Mouse (Mus musculus) kidney, embryonic 15.5 days (tissue): ENCODE measurements around the gene Ppp1r14b. TPM values are rescaled to one million over a fixed set of nuclear protein-coding genes. Genes with fewer than 3 reads are reported as not detected.
A peak's percentile ranks its signal among the peaks of the same experiment; 100 is the strongest.
"Not testable (repeated sequence)": the region's sequence is repeated elsewhere in the genome, so short reads cannot be mapped to it uniquely, and the experiment has no call there.

Source experiments
- ATAC-seq: fragments of 200-750 bp; cut with Nextera tagmentation; replicated peaks from 2 replicates; pipeline ENCODE4 v1.8.0; 2017; ENCODE audit warnings: moderate TSS enrichment; ENCODE audit not compliant: low FRiP score
- H3K27ac ChIP-seq: fragments of 300-500 bp; sonication (generic); 2 replicates; pipeline ENCODE4 v1.5.1; 2015; ENCODE audit warnings: mild to moderate bottlenecking, inconsistent platforms
- H3K27me3 ChIP-seq: fragments of 300-500 bp; sonication (generic); 2 replicates; pipeline ENCODE4 v1.6.1; 2015; ENCODE audit warnings: inconsistent platforms
- H3K36me3 ChIP-seq: fragments of 300-500 bp; sonication (generic); 2 replicates; pipeline ENCODE4 v1.6.1; 2015; ENCODE audit warnings: inconsistent platforms
- H3K4me1 ChIP-seq: fragments of 300-500 bp; sonication (generic); 2 replicates; pipeline ENCODE4 v1.6.1; 2015; ENCODE audit warnings: inconsistent platforms
- H3K4me2 ChIP-seq: fragments of 300-500 bp; sonication (generic); 2 replicates; pipeline ENCODE4 v1.6.1; 2015; ENCODE audit warnings: moderate library complexity, mild to moderate bottlenecking, inconsistent platforms
- H3K4me3 ChIP-seq: fragments of 300-500 bp; sonication (generic); replicated peaks from 2 replicates; pipeline ENCODE4 v1.5.1; 2015; ENCODE audit warnings: mild to moderate bottlenecking, inconsistent platforms
- H3K9ac ChIP-seq: fragments of 300-500 bp; sonication (generic); 2 replicates; pipeline ENCODE4 v1.6.1; 2015; ENCODE audit warnings: mild to moderate bottlenecking, inconsistent platforms
- H3K9me3 ChIP-seq: fragments of 300-500 bp; sonication (generic); replicated peaks from 2 replicates; pipeline ENCODE4 v1.6.1; 2016; ENCODE audit warnings: inconsistent platforms
- WGBS: fragments of 180-500 bp; shearing (Covaris S2); methylation state at CpG from one replicate; pipeline ENCODE4 v1.1.7; 2015; ENCODE audit warnings: mixed read lengths; 5-methylcytosine and 5-hydroxymethylcytosine counted together
- polyA plus RNA-seq: library from polyadenylated mRNA; unstranded; fragments of >200 nt; fragmentation: Nextera tagmentation; extraction: Ambion mirVana; gene quantifications from 2 replicates; pipeline ENCODE4 v1.2.1, GENCODE M21; 2015

Gene Ppp1r14b
- polyA plus RNA-seq, 1 experiment from 2014 or later, result 139 TPM

GRCm38 (mm10) chr19:6980381-6981093 is 5.8 kb downstream of the Ppp1r14b start, which contains the start of gene Fkbp2:
TSS of gene Fkbp2 (minus strand) at chr19:6980501.
- Histone ChIP-seq H3K4me3 (peak within 1 kb of the TSS; percentile 83), H3K9ac (peak within 1 kb of the TSS; percentile 95), H3K27me3 (no peaks in the 10 kb centered on the region), H3K27ac (peak within 1 kb of the TSS; percentile 97), H3K4me1 (peaks cover 46% of the 10 kb centered on the region), H3K36me3 (peaks cover 53% of the 10 kb centered on the region), H3K4me2 (peak within 1 kb of the TSS; percentile 84), H3K9me3 (no peaks in the 10 kb centered on the region)
- ATAC-seq, result peak; percentile 90
- WGBS, result under 1% methylated on average over 38 of the region's 38 CpGs

GRCm38 (mm10) chr19:6981465-6981864 is 6.7 kb downstream of the Ppp1r14b start:
- no peak for ATAC-seq
- 0 out of 2 replicates have a peak overlapping the region, but pooled peaks have one; percentile 97 for H3K27ac ChIP-seq
- H3K36me3 ChIP-seq, result peaks cover 54% of the 10 kb centered on the region
- peaks cover 47% of the 10 kb centered on the region for H3K4me1 ChIP-seq
- 91% methylated on average over 4 of the region's 4 CpGs for WGBS
- H3K4me3 ChIP-seq, result peak overlapping the region; percentile 83
- H3K4me2 ChIP-seq, result peak overlapping the region; percentile 84
- no peaks in the 10 kb centered on the region for H3K27me3 ChIP-seq
- no peaks in the 10 kb centered on the region for H3K9me3 ChIP-seq
- H3K9ac ChIP-seq, result no peak overlapping the region

GRCm38 (mm10) chr19:6983621-6984020 is 8.9 kb downstream of the Ppp1r14b start:
- Histone ChIP-seq H3K4me1 (peaks cover 39% of the 10 kb centered on the region), H3K27ac (no peak overlapping the region), H3K36me3 (peaks cover 38% of the 10 kb centered on the region), H3K9me3 (no peaks in the 10 kb centered on the region), H3K27me3 (no peaks in the 10 kb centered on the region), H3K4me2 (no peak overlapping the region), H3K4me3 (no peak overlapping the region), H3K9ac (no peak overlapping the region)
- ATAC-seq, result no peak
- WGBS, result 96% methylated on average over 5 of the region's 5 CpGs

- no peak overlapping the region for H3K27ac ChIP-seq
- no peak overlapping the region for H3K4me3 ChIP-seq
- H3K4me1 ChIP-seq, result peaks cover 33% of the 10 kb centered on the region
- ATAC-seq, result no peak
- 84% methylated on average over 19 of the region's 19 CpGs for WGBS
- H3K36me3 ChIP-seq, result peaks cover 39% of the 10 kb centered on the region
- H3K27me3 ChIP-seq, result no peaks in the 10 kb centered on the region
- H3K9ac ChIP-seq, result no peak overlapping the region
- no peak overlapping the region for H3K4me2 ChIP-seq
- no peaks in the 10 kb centered on the region for H3K9me3 ChIP-seq
These were observed 10.5 kb downstream of the Ppp1r14b start for GRCm38 (mm10) chr19:6985300-6985699.

GRCm38 (mm10) chr19:6985951-6986708 is 11.4 kb downstream of the Ppp1r14b start:
- ATAC-seq, result no peak
- H3K27ac ChIP-seq, result peak overlapping the region; percentile 90; the same call in 1 of the 2 replicates
- peak overlapping the region; percentile 92 for H3K4me2 ChIP-seq
- peaks cover 29% of the 10 kb centered on the region for H3K4me1 ChIP-seq
- no peaks in the 10 kb centered on the region for H3K9me3 ChIP-seq
- peaks cover 39% of the 10 kb centered on the region for H3K36me3 ChIP-seq
- H3K9ac ChIP-seq, result peak overlapping the region; percentile 91
- H3K4me3 ChIP-seq, result peak overlapping the region; percentile 82
- WGBS, result 77% methylated on average over 10 of the region's 10 CpGs
- H3K27me3 ChIP-seq, result no peaks in the 10 kb centered on the region

- under 1% methylated on average over 80 of the region's 85 CpGs for WGBS
- H3K36me3 ChIP-seq, result peaks cover 31% of the 10 kb centered on the region
These were observed 12.5 kb downstream of the Ppp1r14b start, which contains the start of gene Vegfb for GRCm38 (mm10) chr19:6987061-6987903. TSS of gene Vegfb (minus strand) at chr19:6987651.

GRCm38 (mm10) chr19:6987904-6988285 is 13.1 kb downstream of the Ppp1r14b start:
- peak overlapping the region; percentile 82 for H3K4me3 ChIP-seq
- no peaks in the 10 kb centered on the region for H3K9me3 ChIP-seq
- peak overlapping the region; percentile 92 for H3K4me2 ChIP-seq
- peak overlapping the region; percentile 91 for H3K9ac ChIP-seq
- H3K27ac ChIP-seq, result peak overlapping the region; percentile 90
- 2% methylated on average over 8 of the region's 8 CpGs for WGBS
- H3K4me1 ChIP-seq, result peaks cover 35% of the 10 kb centered on the region
- ATAC-seq, result no peak
- H3K36me3 ChIP-seq, result peaks cover 25% of the 10 kb centered on the region
- H3K27me3 ChIP-seq, result no peaks in the 10 kb centered on the region

More at GRCm38 (mm10) chr19:6987061-6987903, 12.5 kb downstream of the Ppp1r14b start, which contains the start of gene Vegfb:
- Histone ChIP-seq H3K9me3 (no peaks in the 10 kb centered on the region), H3K9ac (peak within 1 kb of the TSS; percentile 91), H3K4me1 (peaks cover 32% of the 10 kb centered on the region), H3K4me2 (peak within 1 kb of the TSS; percentile 92), H3K27me3 (no peaks in the 10 kb centered on the region), H3K4me3 (peak within 1 kb of the TSS; percentile 82), H3K27ac (peak within 1 kb of the TSS; percentile 90)
- peak; percentile 53 for ATAC-seq

- Histone ChIP-seq H3K27me3 (no peaks in the 10 kb centered on the region), H3K9me3 (no peaks in the 10 kb centered on the region), H3K4me1 (peaks cover 46% of the 10 kb centered on the region), H3K36me3 (peaks cover 14% of the 10 kb centered on the region), H3K4me3 (no peak overlapping the region), H3K9ac (no peak overlapping the region), H3K27ac (no peak overlapping the region), H3K4me2 (no peak overlapping the region)
- no peak for ATAC-seq
- 92% methylated on average over 8 of the region's 8 CpGs for WGBS
These were observed 14.5 kb downstream of the Ppp1r14b start for GRCm38 (mm10) chr19:6989251-6989650.

- no peak for ATAC-seq
- 84% methylated on average over 6 of the region's 6 CpGs for WGBS
- H3K4me2 ChIP-seq, result no peak overlapping the region
- peaks cover 58% of the 10 kb centered on the region for H3K4me1 ChIP-seq
- no peaks in the 10 kb centered on the region for H3K9me3 ChIP-seq
- H3K27ac ChIP-seq, result no peak overlapping the region
- no peak overlapping the region for H3K4me3 ChIP-seq
- H3K9ac ChIP-seq, result no peak overlapping the region
- H3K27me3 ChIP-seq, result no peaks in the 10 kb centered on the region
- peaks cover 3% of the 10 kb centered on the region; the same call in 1 of the 2 replicates for H3K36me3 ChIP-seq
These were observed 15.9 kb downstream of the Ppp1r14b start for GRCm38 (mm10) chr19:6990712-6991111.

- ATAC-seq, H3K36me3 ChIP-seq, H3K27ac ChIP-seq, H3K4me2 ChIP-seq, H3K27me3 ChIP-seq, H3K9ac ChIP-seq, H3K9me3 ChIP-seq, H3K4me3 ChIP-seq: not testable (repeated sequence)
- peaks cover 56% of the 10 kb centered on the region for H3K4me1 ChIP-seq
- 90% methylated on average over 6 of the region's 6 CpGs for WGBS
These were observed 16.4 kb downstream of the Ppp1r14b start for GRCm38 (mm10) chr19:6991166-6991565.

- peak within 1 kb of the TSS; percentile 74 for H3K27ac ChIP-seq
- peak; percentile 93 for ATAC-seq
- 2% methylated on average over 37 of the region's 37 CpGs for WGBS
These were observed 17.5 kb downstream of the Ppp1r14b start, which contains the start of gene Dnajc4 for GRCm38 (mm10) chr19:6992011-6992858. TSS of gene Dnajc4 (minus strand) at chr19:6992572.

More at GRCm38 (mm10) chr19:6992011-6992858, 17.5 kb downstream of the Ppp1r14b start, which contains the start of gene Dnajc4:
- peaks cover 3% of the 10 kb centered on the region; the same call in 1 of the 2 replicates for H3K36me3 ChIP-seq
- H3K9me3 ChIP-seq, result no peaks in the 10 kb centered on the region
- H3K4me3 ChIP-seq, result peak within 1 kb of the TSS; percentile 62
- H3K9ac ChIP-seq, result peak within 1 kb of the TSS; percentile 59
- H3K27me3 ChIP-seq, result no peaks in the 10 kb centered on the region
- peak within 1 kb of the TSS; percentile 81 for H3K4me2 ChIP-seq
- H3K4me1 ChIP-seq, result peaks cover 59% of the 10 kb centered on the region
